Mouse (Mus musculus): Measurements from ENCODE around the gene Txnl4b.

Txnl4b gene

GRCm38 (mm10) chr8:109595854-109596253 lies 30.2 kb downstream of the Txnl4b start:
- in situ Hi-C loops (cut with MboI): no loop called here

DNA sequence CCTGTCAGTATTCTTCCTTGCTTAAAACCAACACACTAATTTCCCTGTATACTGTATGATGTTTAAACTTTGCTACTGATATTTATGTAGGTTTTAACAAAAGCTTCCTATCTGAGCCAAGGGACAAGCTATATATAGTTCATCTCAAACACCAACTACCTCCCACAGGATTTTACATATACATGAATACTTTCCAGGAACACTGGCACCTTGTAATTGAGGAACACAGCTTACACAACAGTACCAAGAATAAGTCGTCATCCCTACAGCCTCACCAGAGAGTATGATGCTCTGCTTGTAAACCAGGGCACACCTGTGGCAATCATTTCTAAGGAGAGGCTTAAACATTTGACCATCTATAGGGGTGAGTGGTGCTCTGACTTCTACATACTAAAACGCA lies 41.0 kb downstream of the Txnl4b start:
- in situ Hi-C loops (cut with MboI): no loop called here

DNA sequence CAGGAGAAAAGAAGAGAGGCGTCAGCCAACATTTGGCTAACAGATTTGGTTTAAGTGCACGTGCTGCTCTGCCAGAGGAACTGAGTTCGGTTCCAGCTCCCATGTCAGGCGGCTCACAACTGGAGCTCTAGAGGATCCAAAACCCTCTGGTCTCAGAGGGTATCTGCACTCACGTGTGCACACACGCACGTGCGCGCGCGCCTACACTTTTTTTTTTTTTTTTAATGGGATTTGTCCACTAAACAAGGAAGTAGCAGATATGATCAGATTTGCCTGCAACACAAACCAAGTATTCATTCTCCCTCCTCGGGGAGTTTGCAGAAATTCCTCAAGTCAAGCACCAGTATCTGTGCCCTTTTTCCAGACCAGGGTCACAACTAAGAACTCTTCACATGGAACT lies 42.0 kb downstream of the Txnl4b start:
- in situ Hi-C loops (cut with MboI): no loop called here

DNA sequence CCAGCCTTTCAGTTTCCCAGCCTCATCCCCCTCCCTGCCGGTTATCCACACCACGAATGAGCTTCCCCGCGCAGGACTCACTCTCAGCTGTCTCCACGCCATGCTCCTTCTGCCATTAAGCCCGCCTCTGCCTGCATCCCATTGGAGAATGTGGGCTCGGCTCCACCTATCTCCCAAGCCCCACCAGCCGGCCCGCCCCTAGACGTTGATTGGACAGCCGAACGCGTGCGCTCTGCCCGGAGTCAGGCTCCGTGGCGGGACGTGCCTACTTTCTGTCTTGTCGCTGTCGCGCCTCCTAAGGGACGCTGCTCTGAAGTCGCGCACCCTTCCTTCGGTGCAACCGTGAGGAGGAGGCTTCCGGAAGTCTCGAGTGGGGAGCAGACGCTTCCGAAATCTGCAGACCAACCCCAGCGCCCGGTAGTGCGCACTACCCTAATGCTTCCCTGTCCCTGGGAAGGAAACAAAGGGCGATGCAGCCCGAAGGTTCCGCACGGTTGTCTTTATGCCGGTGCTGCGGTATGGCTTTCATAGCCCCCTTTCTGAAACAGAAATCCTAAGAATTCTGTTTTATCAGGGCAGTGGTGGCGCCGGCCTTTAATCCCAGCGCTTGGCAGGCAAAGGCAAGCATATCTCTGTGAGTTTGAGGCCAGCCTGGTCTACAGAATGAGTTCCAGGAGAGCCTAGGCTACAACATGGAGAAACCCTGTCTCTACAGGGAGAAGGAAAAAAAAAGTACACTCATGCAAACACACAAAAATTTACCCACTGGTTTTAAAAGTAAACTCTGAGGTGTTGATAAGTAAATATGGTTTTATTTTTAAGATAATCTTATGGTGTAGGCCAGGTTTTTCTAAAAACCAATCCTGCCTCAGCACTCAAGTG lies 42.8 kb downstream of the Txnl4b start, which contains the start of gene Dhodh:
TSS of gene Dhodh (minus strand) at position 403 of the 882 bp plus-strand sequence.
- in situ Hi-C loops (cut with MboI): no loop called here

DNA sequence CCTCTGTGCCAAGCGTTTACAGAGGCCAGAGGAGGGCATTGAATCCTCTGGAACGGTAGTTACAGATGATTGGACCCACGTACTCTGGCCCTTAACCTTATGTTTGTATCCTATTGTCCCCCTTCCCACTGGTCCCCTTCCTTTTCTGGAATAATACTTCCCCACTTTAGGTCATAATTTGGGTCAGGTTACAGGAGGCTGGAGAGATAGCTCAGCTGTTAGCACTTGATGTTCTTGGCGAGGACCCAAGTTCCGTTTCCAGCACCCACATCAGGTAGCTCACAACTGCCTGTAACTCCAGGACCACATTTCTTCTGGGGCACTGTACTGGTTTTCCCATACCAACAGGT lies 43.4 kb downstream of the Txnl4b start:
- in situ Hi-C loops (cut with MboI): no loop called here

DNA sequence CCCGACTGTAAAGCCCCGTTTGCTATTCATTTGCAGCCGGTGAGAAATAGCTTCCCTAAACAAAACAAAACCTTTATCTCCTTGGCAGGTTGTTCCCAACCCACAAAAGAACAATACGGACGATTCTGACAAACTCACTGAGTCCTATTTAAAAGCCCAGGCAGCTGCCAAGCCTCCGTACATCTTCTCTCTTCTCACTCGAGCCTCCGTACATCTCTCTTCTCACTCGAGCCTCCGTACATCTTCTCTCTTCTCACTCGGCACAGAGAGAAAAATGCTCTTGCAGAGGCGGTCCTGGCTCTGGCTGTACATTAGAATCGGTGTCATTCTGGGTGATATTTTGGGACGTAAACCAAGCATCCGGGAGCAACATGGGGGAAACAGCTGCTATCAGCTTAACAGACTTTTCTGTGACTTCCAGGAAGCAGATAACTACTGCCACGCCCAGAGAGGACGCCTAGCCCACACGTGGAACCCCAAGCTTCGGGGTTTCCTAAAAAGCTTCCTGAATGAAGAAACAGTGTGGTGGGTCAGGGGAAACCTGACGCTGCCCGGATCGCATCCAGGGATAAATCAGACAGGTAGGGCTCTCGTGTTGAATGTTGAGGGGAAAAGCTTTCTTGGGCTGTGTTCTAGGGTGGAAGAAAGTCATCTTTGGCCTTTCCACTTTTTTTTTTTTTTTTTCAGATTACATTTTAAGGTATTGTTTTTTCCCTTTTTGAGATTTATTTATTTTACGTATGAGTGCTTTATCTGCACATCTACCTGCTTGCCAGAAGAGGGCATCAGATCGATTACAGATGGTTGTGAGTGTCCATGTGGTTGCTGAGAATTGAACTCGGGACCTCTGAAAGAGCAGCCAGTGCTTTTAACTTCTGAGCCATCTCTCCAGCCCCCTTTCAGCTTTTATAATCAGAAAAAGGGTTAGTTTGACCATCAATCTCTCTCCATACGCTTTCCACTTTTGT lies 48.8 kb downstream of the Txnl4b start, which contains the start of gene Pkd1l3:
TSS of gene Pkd1l3 (plus strand) at position 275 of the 968 bp plus-strand sequence.
- in situ Hi-C loops (cut with MboI): no loop called here

DNA sequence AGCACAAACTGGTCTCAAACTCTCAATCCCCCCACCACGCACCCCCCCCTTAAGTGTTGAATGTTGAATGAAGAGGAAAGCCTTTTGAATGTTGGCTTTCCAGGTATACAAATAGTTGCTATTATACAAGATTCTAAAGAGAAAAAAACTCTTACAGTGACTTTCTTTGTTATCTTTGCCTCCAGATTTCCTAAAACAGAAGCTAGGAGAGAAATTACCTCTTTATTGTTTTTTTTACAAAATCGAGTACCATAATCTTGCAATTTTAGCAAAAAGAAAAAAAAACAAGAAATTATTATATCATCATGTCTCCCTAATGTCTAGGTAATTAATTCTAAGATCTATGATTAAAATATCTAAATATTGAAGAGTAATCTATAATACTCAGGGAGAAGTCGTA lies 49.9 kb downstream of the Txnl4b start:
- in situ Hi-C loops (cut with MboI): no loop called here
